Mouse (Mus musculus) heart, embryonic 13.5 days (tissue): Measurements from ENCODE around the gene Dpp4. TPM values are rescaled to one million over a fixed set of nuclear protein-coding genes. Genes with fewer than 3 reads are reported as not detected.

ENCODE experiments used
- ATAC-seq: fragments of 200-750 bp; cut with Nextera tagmentation; 2 replicates; pipeline ENCODE4 v1.8.0; 2017; ENCODE audit warnings: moderate TSS enrichment; ENCODE audit not compliant: insufficient number of reproducible peaks, low FRiP score, low TSS enrichment; ENCODE audit errors: extremely low read depth
- H3K27ac ChIP-seq: fragments of 300-500 bp; sonication (generic); replicated peaks from 2 replicates; pipeline ENCODE4 v1.5.1; 2015; ENCODE audit warnings: moderate library complexity, mild to moderate bottlenecking, inconsistent platforms
- H3K27me3 ChIP-seq: fragments of 300-500 bp; sonication (generic); replicated peaks from 2 replicates; pipeline ENCODE4 v1.6.1; 2015; ENCODE audit warnings: mild to moderate bottlenecking, inconsistent platforms
- H3K36me3 ChIP-seq: fragments of 300-500 bp; sonication (generic); 2 replicates; pipeline ENCODE4 v1.6.1; 2015; ENCODE audit warnings: mild to moderate bottlenecking, inconsistent platforms
- H3K4me1 ChIP-seq: fragments of 300-500 bp; sonication (generic); 2 replicates; pipeline ENCODE4 v1.6.1; 2015; ENCODE audit warnings: inconsistent platforms
- H3K4me2 ChIP-seq: fragments of 300-500 bp; sonication (generic); 2 replicates; pipeline ENCODE4 v1.6.1; 2015; ENCODE audit warnings: inconsistent platforms, mild to moderate bottlenecking, moderate library complexity
- H3K4me3 ChIP-seq: fragments of 300-500 bp; sonication (generic); 2 replicates; pipeline ENCODE4 v1.5.1; 2015; ENCODE audit warnings: moderate library complexity, mild to moderate bottlenecking, inconsistent platforms
- H3K9ac ChIP-seq: fragments of 300-500 bp; sonication (generic); 2 replicates; pipeline ENCODE4 v1.6.1; 2015; ENCODE audit warnings: inconsistent platforms, mild to moderate bottlenecking, moderate library complexity
- H3K9me3 ChIP-seq: fragments of 300-500 bp; sonication (generic); 2 replicates; pipeline ENCODE4 v1.6.1; 2016; ENCODE audit warnings: inconsistent platforms
- WGBS: fragments of 180-500 bp; shearing (Covaris S2); methylation state at CpG from one replicate; pipeline ENCODE4 v1.1.7; 2015; ENCODE audit warnings: mixed read lengths; 5-methylcytosine and 5-hydroxymethylcytosine counted together
- polyA plus RNA-seq: library from polyadenylated mRNA; unstranded; fragments of >200 nt; fragmentation: Nextera tagmentation; extraction: Ambion mirVana; gene quantifications from 2 replicates; pipeline ENCODE4 v1.2.1, GENCODE M21; 2015

Dpp4 gene
- polyA plus RNA-seq, 1 experiment from 2014 or later, result 20.1 TPM

- H3K9ac ChIP-seq, result no peak overlapping the region
These were observed 79.6 kb downstream of the Dpp4 start for GRCm38 (mm10) chr2:62332465-62332864.

GRCm38 (mm10) chr2:62331913-62332312, 80.1 kb downstream of the Dpp4 start:
- Histone ChIP-seq H3K4me2 (no peak overlapping the region), H3K4me3 (no peak overlapping the region), H3K27me3 (no peaks in the 10 kb centered on the region), H3K9me3 (no peaks in the 10 kb centered on the region), H3K36me3 (no peaks in the 10 kb centered on the region), H3K4me1 (peaks cover 5% of the 10 kb centered on the region), H3K9ac (no peak overlapping the region), H3K27ac (no peak overlapping the region)
- 53% methylated on average over 4 of the region's 4 CpGs for WGBS
- ATAC-seq, result no peak

More at GRCm38 (mm10) chr2:62332465-62332864, 79.6 kb downstream of the Dpp4 start:
- H3K4me3 ChIP-seq, result no peak overlapping the region
- WGBS, result 71% methylated on average over 8 of the region's 8 CpGs
- no peaks in the 10 kb centered on the region for H3K9me3 ChIP-seq
- H3K27me3 ChIP-seq, result no peaks in the 10 kb centered on the region
- H3K4me1 ChIP-seq, result no peaks in the 10 kb centered on the region
- no peak for ATAC-seq
- H3K36me3 ChIP-seq, result no peaks in the 10 kb centered on the region
- H3K4me2 ChIP-seq, result no peak overlapping the region
- H3K27ac ChIP-seq, result no peak overlapping the region

DNA sequence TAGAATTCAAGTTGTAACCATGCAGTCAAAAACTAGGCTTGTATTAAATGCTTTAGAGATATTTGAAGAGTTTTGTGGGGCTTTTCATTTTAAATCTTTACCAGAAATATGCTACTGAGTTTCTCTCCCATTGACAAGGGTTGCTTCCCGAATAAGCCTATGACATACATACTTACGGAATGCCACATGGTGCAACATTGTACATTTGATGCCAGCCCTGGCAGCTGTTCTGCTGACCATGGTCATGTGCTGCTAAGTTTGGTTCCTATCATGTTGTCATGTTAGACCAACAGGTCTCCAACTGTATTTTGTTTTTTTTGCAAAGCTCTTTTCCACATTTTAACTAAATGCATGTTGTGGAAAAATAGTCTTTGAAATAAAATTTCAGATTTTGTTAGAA, 86.6 kb downstream of the Dpp4 start:
- Histone ChIP-seq H3K9me3 (no peaks in the 10 kb centered on the region), H3K4me2 (no peak overlapping the region), H3K9ac (no peak overlapping the region), H3K4me3 (no peak overlapping the region), H3K36me3 (no peaks in the 10 kb centered on the region), H3K27ac (no peak overlapping the region), H3K27me3 (no peaks in the 10 kb centered on the region), H3K4me1 (peaks cover 18% of the 10 kb centered on the region)
- ATAC-seq, result no peak
- 69% methylated on average over 2 of the region's 2 CpGs for WGBS

DNA sequence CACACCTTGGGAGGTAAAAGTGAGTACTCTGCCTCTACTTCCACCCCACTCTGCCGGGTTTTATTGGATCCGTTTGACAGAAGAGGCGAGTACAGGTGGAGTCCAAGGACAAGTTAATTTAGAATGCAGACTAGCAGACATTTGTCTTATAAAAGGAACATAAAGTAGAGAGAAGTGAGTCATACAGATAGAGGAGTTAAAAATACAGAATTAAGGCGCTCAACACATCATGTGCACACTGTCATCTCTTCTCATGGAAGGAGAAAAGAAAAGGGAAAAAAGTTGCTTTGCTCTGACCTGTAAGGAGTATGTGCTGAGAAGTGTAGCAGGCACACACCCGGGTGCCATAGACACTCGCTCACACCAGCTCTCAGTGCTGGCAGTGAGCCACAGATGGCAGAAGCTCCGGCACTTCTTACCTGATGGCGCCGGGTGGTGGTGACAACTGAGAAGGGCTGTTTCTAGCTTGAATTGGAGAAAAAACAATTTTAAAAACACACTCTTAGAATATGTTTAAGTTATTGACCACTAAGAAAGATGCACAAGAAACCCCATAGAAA, 88.9 kb downstream of the Dpp4 start:
- Histone ChIP-seq H3K36me3 (no peaks in the 10 kb centered on the region), H3K4me2 (no peak overlapping the region)

DNA sequence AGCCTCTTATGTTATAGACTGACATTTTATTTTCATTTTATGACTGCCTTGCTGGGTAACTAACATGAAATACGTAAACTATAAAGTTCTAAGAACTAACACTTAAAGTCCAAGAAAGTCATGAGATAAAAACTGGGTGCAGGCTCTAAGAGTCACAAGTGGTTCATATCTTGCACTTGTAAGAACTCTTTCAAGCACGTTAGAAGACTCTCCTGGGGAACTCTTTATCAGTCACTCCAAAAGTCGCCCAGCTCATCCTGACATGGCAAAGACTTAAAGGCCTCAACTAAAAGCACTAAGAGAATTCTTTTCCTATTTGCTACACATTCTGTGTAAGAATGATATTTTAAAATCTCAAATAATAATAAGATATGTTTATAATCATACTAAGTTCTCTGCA, 92.5 kb downstream of the Dpp4 start:
- Histone ChIP-seq H3K9me3 (no peaks in the 10 kb centered on the region), H3K4me2 (no peak overlapping the region), H3K36me3 (no peaks in the 10 kb centered on the region), H3K27me3 (no peaks in the 10 kb centered on the region), H3K9ac (no peak overlapping the region), H3K27ac (no peak overlapping the region), H3K4me1 (0 out of 2 replicates have a peak, but pooled peaks cover 5% of the 10 kb centered on the region), H3K4me3 (no peak overlapping the region)
- ATAC-seq, result no peak
- 44% methylated on average over 3 of the region's 3 CpGs for WGBS

More for the DNA sequence above, 88.9 kb downstream of the Dpp4 start:
- no peak for ATAC-seq
- H3K9ac ChIP-seq, result no peak overlapping the region
- H3K9me3 ChIP-seq, result no peaks in the 10 kb centered on the region
- no peak overlapping the region for H3K4me3 ChIP-seq
- H3K27ac ChIP-seq, result no peak overlapping the region
- peaks cover 18% of the 10 kb centered on the region for H3K4me1 ChIP-seq
- WGBS, result 66% methylated on average over 9 of the region's 9 CpGs
- no peaks in the 10 kb centered on the region for H3K27me3 ChIP-seq

DNA sequence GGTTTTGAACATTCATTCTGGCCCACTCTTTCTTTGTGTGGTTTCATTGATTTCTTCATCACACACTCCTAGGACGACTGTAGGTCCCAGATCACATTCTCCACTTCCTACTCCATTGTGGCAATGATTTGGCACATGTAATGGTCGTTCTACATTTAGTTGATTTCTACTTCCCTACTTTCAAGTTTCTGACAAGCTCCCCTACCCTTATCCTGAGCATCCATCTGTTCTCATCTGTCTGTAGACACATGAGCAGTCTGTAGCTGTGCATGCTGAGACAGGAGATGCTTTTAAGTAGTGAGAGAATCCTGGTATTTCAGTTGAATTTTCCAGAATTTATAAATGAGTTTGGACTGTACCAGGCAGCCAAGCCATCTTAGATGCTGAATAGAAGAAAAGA, 95.1 kb downstream of the Dpp4 start:
- H3K27ac ChIP-seq, result no peak overlapping the region
- ATAC-seq, result no peak
- no peaks in the 10 kb centered on the region for H3K36me3 ChIP-seq
- H3K4me3 ChIP-seq, result no peak overlapping the region
- H3K9ac ChIP-seq, result no peak overlapping the region
- no peaks in the 10 kb centered on the region for H3K4me1 ChIP-seq
- H3K4me2 ChIP-seq, result no peak overlapping the region
- H3K9me3 ChIP-seq, result no peaks in the 10 kb centered on the region
- no peaks in the 10 kb centered on the region for H3K27me3 ChIP-seq
- WGBS, result 52% methylated on average over 2 of the region's 2 CpGs

- H3K27ac ChIP-seq, result no peak overlapping the region
- no peaks in the 10 kb centered on the region for H3K9me3 ChIP-seq
- ATAC-seq, result no peak
- H3K4me2 ChIP-seq, result no peak overlapping the region
- H3K4me3 ChIP-seq, result no peak overlapping the region
- no peaks in the 10 kb centered on the region for H3K27me3 ChIP-seq
- H3K4me1 ChIP-seq, result no peaks in the 10 kb centered on the region
- no peaks in the 10 kb centered on the region for H3K36me3 ChIP-seq
- WGBS, result 77% methylated on average over 2 of the region's 2 CpGs
- H3K9ac ChIP-seq, result no peak overlapping the region
These were observed 104.6 kb downstream of the Dpp4 start for GRCm38 (mm10) chr2:62307477-62307876.

- Histone ChIP-seq H3K4me1 (no peaks in the 10 kb centered on the region), H3K27ac (no peak overlapping the region), H3K9me3 (no peaks in the 10 kb centered on the region), H3K9ac (no peak overlapping the region), H3K36me3 (no peaks in the 10 kb centered on the region), H3K4me3 (no peak overlapping the region), H3K4me2 (no peak overlapping the region), H3K27me3 (no peaks in the 10 kb centered on the region)
- WGBS, result 76% methylated on average over 5 of the region's 5 CpGs
- ATAC-seq, result no peak
These were observed 105.1 kb downstream of the Dpp4 start for GRCm38 (mm10) chr2:62306978-62307377.

DNA sequence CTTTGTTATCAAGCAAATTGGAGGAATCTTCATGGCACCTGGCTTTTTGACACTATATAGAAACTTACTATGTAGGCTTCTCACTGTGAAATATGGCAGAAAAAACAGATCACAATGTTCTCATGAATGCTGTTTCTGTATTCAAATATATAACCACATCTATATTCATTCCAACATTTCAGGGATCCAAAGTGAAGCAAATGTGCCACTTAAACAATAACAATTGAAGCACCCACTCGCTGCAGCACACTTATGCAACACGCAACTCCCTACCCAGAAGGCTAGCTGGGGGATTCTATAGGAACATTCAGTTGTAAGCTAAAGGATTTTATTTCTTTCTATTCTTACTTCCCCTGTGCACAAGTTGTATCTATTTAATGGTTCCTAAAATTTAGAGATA, 110.3 kb downstream of the Dpp4 start:
- H3K9ac ChIP-seq, result no peak overlapping the region

DNA sequence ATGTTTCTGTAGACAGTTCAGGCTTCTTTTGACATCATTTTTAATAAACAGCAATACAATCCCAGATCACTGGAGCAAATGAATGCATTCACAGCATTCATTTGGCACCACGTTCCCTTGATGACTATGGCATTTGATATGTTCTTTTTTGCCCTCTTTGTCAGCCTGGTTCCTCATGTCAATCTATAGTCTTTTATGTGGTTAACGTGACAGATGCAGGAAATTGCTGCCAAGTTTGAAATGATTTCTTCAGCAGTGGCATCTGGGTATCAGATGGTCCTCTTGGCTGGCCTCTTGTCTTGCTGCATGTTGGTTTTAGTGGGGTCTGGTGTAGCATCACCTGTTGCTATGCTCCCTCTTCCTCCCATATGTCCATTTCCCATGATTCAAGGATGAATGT, 118.2 kb downstream of the Dpp4 start:
- Histone ChIP-seq H3K27me3 (no peaks in the 10 kb centered on the region), H3K9ac (no peak overlapping the region), H3K4me3 (no peak overlapping the region), H3K36me3 (no peaks in the 10 kb centered on the region), H3K4me1 (no peaks in the 10 kb centered on the region), H3K9me3 (no peaks in the 10 kb centered on the region), H3K27ac (no peak overlapping the region), H3K4me2 (no peak overlapping the region)
- 60% methylated on average over 2 of the region's 2 CpGs for WGBS
- ATAC-seq, result no peak

More for the DNA sequence above, 110.3 kb downstream of the Dpp4 start:
- 89% methylated on average over 2 of the region's 2 CpGs for WGBS
- no peak overlapping the region for H3K27ac ChIP-seq
- H3K27me3 ChIP-seq, result no peaks in the 10 kb centered on the region
- H3K4me1 ChIP-seq, result no peaks in the 10 kb centered on the region
- H3K4me3 ChIP-seq, result no peak overlapping the region
- no peaks in the 10 kb centered on the region for H3K36me3 ChIP-seq
- no peaks in the 10 kb centered on the region for H3K9me3 ChIP-seq
- no peak overlapping the region for H3K4me2 ChIP-seq
- no peak for ATAC-seq

GRCm38 (mm10) chr2:62287532-62287931, 124.5 kb downstream of the Dpp4 start:
- WGBS, result 43% methylated on average over 4 of the region's 4 CpGs
- Histone ChIP-seq H3K9me3 (no peaks in the 10 kb centered on the region), H3K27ac (no peak overlapping the region), H3K4me1 (no peaks in the 10 kb centered on the region), H3K4me2 (no peak overlapping the region), H3K27me3 (no peaks in the 10 kb centered on the region), H3K36me3 (no peaks in the 10 kb centered on the region), H3K4me3 (no peak overlapping the region), H3K9ac (no peak overlapping the region)
- no peak for ATAC-seq

DNA sequence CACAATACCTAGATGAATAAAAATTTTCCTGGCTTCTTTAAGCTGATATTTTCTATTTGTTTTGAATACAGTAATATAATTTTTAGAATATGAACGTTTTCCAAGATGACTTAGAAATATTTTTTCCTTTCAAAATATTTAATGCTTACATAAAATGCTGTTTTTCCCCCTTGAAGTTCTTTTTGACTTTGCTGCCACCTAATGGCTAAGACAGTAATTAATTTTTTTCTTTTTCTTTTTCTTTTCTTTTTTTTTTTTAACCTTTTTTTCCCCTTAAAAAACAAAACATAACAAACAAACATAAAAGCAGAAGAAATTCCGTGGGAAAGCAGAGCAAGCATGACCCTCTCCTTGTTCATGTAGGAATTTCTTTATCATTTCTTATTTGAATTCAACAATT, 126.2 kb downstream of the Dpp4 start:
- Histone ChIP-seq H3K27me3 (no peaks in the 10 kb centered on the region), H3K4me1 (no peaks in the 10 kb centered on the region), H3K9ac (no peak overlapping the region), H3K4me2 (no peak overlapping the region), H3K4me3 (no peak overlapping the region), H3K9me3 (no peaks in the 10 kb centered on the region), H3K27ac (no peak overlapping the region), H3K36me3 (no peaks in the 10 kb centered on the region)
- 1% methylated on average over 2 of the region's 2 CpGs for WGBS
- ATAC-seq, result no peak
